In the genomic region with DNA sequence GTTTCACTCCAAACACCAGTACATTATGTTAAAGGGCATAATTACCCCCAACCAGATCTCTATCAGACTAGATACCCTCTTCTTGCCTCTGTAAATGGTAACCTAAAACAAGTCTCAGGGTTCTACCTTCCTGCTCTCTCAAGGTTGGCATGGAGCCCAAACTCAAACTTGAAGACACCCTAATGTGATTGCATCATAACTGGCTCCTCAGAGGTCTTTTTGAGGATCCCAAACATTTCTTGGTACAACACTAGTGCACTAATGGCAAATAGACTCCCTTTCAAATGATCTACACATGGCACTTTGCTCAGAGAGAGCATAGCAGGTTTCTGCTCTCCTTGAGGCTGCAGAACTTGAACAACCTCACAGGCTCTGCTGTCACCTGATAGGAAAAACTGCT, we compare ENCODE assay signal across 14 mouse cellular contexts. TPM values are rescaled to one million over a fixed set of nuclear protein-coding genes. Genes with fewer than 3 reads are reported as not detected.
"Had no signal": no experiment of that assay in that cellular context is flagged by ENCODE, and none has a peak within 500 bp of the region (broad histone marks: within the 10 kb centered on the region; RNA-seq: fewer than 3 reads in every experiment).

No protein-coding gene starts in this region.

- H3K27me3 ChIP-seq: liver, embryonic 15.5 days; midbrain, embryonic 15.5 days; neural tube, embryonic 13.5 days had no signal

- H3K27ac ChIP-seq: left cerebral cortex, adult 2 months; limb, embryonic 10.5 days; liver, embryonic 15.5 days; midbrain, embryonic 15.5 days; neural tube, embryonic 13.5 days had no signal

- H3K36me3 ChIP-seq: limb, embryonic 10.5 days; liver, embryonic 15.5 days; midbrain, embryonic 15.5 days; neural tube, embryonic 13.5 days had no signal

- H3K4me3 ChIP-seq: left cerebral cortex, adult 2 months; limb, embryonic 10.5 days; liver, embryonic 15.5 days; midbrain, embryonic 15.5 days; neural tube, embryonic 13.5 days had no signal

- H3K4me1 ChIP-seq: limb, embryonic 10.5 days; liver, embryonic 15.5 days; midbrain, embryonic 15.5 days; neural tube, embryonic 13.5 days had no signal

- DNase-seq: kidney, adult 11 months; kidney, adult 9 months; kidney, postnatal 14 days; lung, adult 2 months; lung, postnatal 36 days; retina, postnatal 1 day; right cerebral cortex, postnatal 4 days; spleen, adult 18-20 months had no signal

RNA-seq across cellular contexts. Expression of gene Ifit1bl1, which starts 4.9 kb away (rescaled TPM):
- polyA plus RNA-seq: limb, embryonic 10.5 days had no signal

RNA-seq across cellular contexts. Expression of gene Ifit3b, which starts 11.0 kb away (rescaled TPM):
- polyA plus RNA-seq: liver, embryonic 11.5 days had no signal

RNA-seq across cellular contexts. Expression of gene Ifit1bl2, which starts 43.7 kb away (rescaled TPM):
- polyA plus RNA-seq: limb, embryonic 10.5 days; liver, embryonic 11.5 days had no signal

RNA-seq across cellular contexts. Expression of gene Ifit1, which starts 43.9 kb away (rescaled TPM):
- polyA plus RNA-seq: limb, embryonic 10.5 days had no signal
